Mouse (Mus musculus): ENCODE results near the gene Olfr231. TPM values are rescaled to one million over a fixed set of nuclear protein-coding genes. Genes with fewer than 3 reads are reported as not detected.

Olfr231 gene
- polyA plus RNA-seq (2012; rRNA removed) = not detected in 2 replicates

DNA sequence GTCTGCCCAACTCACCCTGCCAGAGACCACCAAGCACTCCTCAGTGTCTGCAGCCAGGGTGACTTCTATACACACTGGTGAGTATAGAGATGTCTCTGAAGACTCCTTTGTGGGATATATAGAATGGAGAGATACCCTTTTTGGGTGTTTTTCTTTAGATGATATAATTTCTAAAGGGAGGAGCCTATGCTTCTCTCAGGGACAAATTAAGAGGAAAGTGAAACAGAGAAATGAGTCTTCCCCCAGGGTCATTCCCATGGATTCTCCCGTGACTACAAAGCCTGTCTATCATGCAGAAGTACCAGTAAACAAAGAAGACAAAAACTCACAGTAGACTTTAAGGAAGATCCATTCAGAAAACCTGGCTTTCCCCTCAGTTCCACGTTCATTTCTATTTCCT, at the start of gene Olfr231:
TSS of gene Olfr231 (minus strand) at position 101 of the 400 bp plus-strand sequence.
- no peaks in the 10 kb centered on the region for H3K4me1 ChIP-seq (ENCODE audit: control insufficient read depth, insufficient read depth, low read length)
- H3K27me3 ChIP-seq (replicated peaks; ENCODE audit: control insufficient read depth, insufficient read depth, low read length) = no peaks in the 10 kb centered on the region
- H3K27ac ChIP-seq (ENCODE audit: insufficient read depth, low read depth, low read length) = no peak within 1 kb of the TSS
- H3K36me3 ChIP-seq (ENCODE audit: control insufficient read depth, insufficient read depth, low read length) = no peaks in the 10 kb centered on the region
- TF ChIP-seq POLR2A (IDR thresholded peaks at IDR 0.05; ENCODE audit: low read depth, low read length) (no peak), CTCF (conservative IDR thresholded peaks at IDR 0.05; ENCODE audit: insufficient read depth, insufficient read length, low read depth, low read length) (no peak)
- WGBS = 58% methylated on average over 2 of the region's 2 CpGs
- no peak for DNase-seq
- no peak within 1 kb of the TSS for H3K4me3 ChIP-seq (ENCODE audit: insufficient read depth, low read depth, low read length)

DNA sequence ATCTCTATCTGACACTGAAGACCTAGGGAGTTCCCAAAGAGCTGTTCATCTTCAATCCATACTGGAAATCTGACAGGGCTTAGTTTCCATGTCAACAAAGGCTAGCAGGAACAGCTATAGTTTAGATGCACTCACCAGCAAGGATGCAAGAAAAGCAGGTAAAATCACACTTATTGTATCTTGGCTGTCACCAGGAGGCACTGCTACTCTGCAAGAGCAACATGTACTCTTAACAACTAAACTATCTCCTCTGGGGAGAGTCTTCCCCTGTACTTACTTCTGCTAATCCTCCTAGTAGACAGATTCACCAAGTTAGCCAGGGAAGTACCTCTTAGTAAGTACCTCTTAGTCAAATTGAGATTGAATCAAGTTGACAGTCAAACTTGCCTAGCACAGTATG, 48.1 kb upstream of the Olfr231 start:
- no peaks in the 10 kb centered on the region for H3K27me3 ChIP-seq (replicated peaks; ENCODE audit: control insufficient read depth, insufficient read depth, low read length)
- no peak overlapping the region for H3K4me3 ChIP-seq (ENCODE audit: insufficient read depth, low read depth, low read length)
- no peak for DNase-seq
- H3K4me1 ChIP-seq (ENCODE audit: control insufficient read depth, insufficient read depth, low read length) = no peaks in the 10 kb centered on the region
- H3K27ac ChIP-seq (ENCODE audit: insufficient read depth, low read depth, low read length) = no peak overlapping the region
- no peaks in the 10 kb centered on the region for H3K36me3 ChIP-seq (ENCODE audit: control insufficient read depth, insufficient read depth, low read length)
- no peak for TF ChIP-seq POLR2A (IDR thresholded peaks at IDR 0.05; ENCODE audit: low read depth, low read length)
- no peak for TF ChIP-seq CTCF (conservative IDR thresholded peaks at IDR 0.05; ENCODE audit: insufficient read depth, insufficient read length, low read depth, low read length)

- no peaks in the 10 kb centered on the region for H3K4me1 ChIP-seq (ENCODE audit: control insufficient read depth, insufficient read depth, low read length)
- 88% methylated on average over 10 of the region's 10 CpGs for WGBS
- H3K4me3 ChIP-seq (ENCODE audit: insufficient read depth, low read depth, low read length) = no peak overlapping the region
- no peaks in the 10 kb centered on the region for H3K36me3 ChIP-seq (ENCODE audit: control insufficient read depth, insufficient read depth, low read length)
- DNase-seq = no peak
- no peak for TF ChIP-seq CTCF (conservative IDR thresholded peaks at IDR 0.05; ENCODE audit: insufficient read depth, insufficient read length, low read depth, low read length)
- TF ChIP-seq POLR2A (IDR thresholded peaks at IDR 0.05; ENCODE audit: low read depth, low read length) = no peak
- no peaks in the 10 kb centered on the region for H3K27me3 ChIP-seq (replicated peaks; ENCODE audit: control insufficient read depth, insufficient read depth, low read length)
- no peak overlapping the region for H3K27ac ChIP-seq (ENCODE audit: insufficient read depth, low read depth, low read length)
These were observed 38.1 kb upstream of the Olfr231 start for GRCm38 (mm10) chr1:174159095-174159494.

DNA sequence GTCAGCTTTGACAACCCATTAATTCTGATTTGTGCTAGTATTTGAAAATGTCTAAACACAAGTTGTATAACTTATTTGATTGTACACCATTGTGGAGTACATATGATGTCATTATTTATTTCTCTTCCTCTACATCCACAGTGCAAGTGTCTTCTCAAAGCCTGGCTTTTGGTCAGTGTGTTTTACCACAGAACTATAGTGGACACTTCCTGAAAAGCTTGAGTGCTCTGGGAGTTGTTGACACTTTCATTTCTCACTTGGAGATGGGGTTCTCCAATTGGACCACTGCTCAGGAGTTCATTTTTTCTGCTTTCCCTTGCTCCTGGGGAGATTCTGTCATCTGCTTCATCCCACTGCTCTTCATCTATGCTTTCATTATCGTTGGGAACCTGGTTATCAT, 37.5 kb upstream of the Olfr231 start:
- no peak for TF ChIP-seq CTCF (conservative IDR thresholded peaks at IDR 0.05; ENCODE audit: insufficient read depth, insufficient read length, low read depth, low read length)
- no peak for TF ChIP-seq POLR2A (IDR thresholded peaks at IDR 0.05; ENCODE audit: low read depth, low read length)
- Histone ChIP-seq H3K27me3 (replicated peaks; ENCODE audit: control insufficient read depth, insufficient read depth, low read length) (no peaks in the 10 kb centered on the region), H3K4me1 (ENCODE audit: control insufficient read depth, insufficient read depth, low read length) (no peaks in the 10 kb centered on the region), H3K36me3 (ENCODE audit: control insufficient read depth, insufficient read depth, low read length) (no peaks in the 10 kb centered on the region), H3K4me3 (ENCODE audit: insufficient read depth, low read depth, low read length) (no peak overlapping the region), H3K27ac (ENCODE audit: insufficient read depth, low read depth, low read length) (no peak overlapping the region)
- no peak for DNase-seq
- WGBS = 76% methylated on average over 1 of the region's 1 CpGs

DNA sequence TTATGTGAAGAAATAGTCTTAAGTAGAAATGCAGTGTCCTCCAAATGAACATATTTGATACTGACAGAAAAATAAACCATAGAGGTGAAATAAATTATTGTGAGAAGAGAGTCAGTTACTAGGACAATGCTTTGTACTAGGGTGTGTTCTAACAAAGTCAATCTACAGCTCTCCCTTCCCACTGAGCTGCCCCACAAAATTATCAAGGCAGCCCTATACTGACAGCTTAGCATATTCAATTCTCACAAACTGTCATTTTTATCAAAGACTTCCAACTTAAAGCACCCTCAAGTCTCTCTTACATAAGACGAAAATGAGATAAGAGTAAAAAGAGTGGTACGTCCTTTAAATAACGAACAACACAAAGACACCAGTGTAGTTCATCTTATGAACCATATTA, 36.7 kb upstream of the Olfr231 start:
- TF ChIP-seq CTCF (conservative IDR thresholded peaks at IDR 0.05; ENCODE audit: insufficient read depth, insufficient read length, low read depth, low read length) = no peak
- TF ChIP-seq POLR2A (IDR thresholded peaks at IDR 0.05; ENCODE audit: low read depth, low read length) = no peak
- Histone ChIP-seq H3K4me3 (ENCODE audit: insufficient read depth, low read depth, low read length) (no peak overlapping the region), H3K4me1 (ENCODE audit: control insufficient read depth, insufficient read depth, low read length) (no peaks in the 10 kb centered on the region), H3K36me3 (ENCODE audit: control insufficient read depth, insufficient read depth, low read length) (no peaks in the 10 kb centered on the region), H3K27ac (ENCODE audit: insufficient read depth, low read depth, low read length) (no peak overlapping the region), H3K27me3 (replicated peaks; ENCODE audit: control insufficient read depth, insufficient read depth, low read length) (no peaks in the 10 kb centered on the region)
- WGBS = 89% methylated on average over 3 of the region's 3 CpGs
- no peak for DNase-seq

DNA sequence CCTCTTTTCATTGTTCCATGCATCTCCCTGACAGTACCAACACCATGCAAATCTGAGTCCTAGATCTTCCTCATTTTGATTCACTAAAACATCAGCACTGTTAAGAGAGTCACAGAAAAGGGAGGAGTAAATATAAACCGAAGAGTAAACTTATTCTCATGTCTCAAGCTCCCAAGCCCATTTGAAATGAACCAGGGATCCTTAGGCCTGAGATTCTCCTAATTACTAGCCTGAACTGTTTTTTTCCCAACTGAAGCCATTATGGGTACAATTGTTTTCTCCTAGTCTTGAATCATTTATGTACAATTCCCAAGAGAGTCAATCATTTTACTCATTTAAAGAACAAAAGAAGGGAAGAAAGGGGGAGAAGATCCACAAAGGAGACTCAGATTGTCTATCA, 34.4 kb upstream of the Olfr231 start, which contains the start of gene Olfr420:
TSS of gene Olfr420 (plus strand) at position 301 of the 400 bp plus-strand sequence.
- WGBS = 79% methylated on average over 1 of the region's 1 CpGs
- DNase-seq = no peak
- no peak for TF ChIP-seq POLR2A (IDR thresholded peaks at IDR 0.05; ENCODE audit: low read depth, low read length)
- no peak for TF ChIP-seq CTCF (conservative IDR thresholded peaks at IDR 0.05; ENCODE audit: insufficient read depth, insufficient read length, low read depth, low read length)
- Histone ChIP-seq H3K27me3 (replicated peaks; ENCODE audit: control insufficient read depth, insufficient read depth, low read length) (no peaks in the 10 kb centered on the region), H3K36me3 (ENCODE audit: control insufficient read depth, insufficient read depth, low read length) (no peaks in the 10 kb centered on the region), H3K4me1 (ENCODE audit: control insufficient read depth, insufficient read depth, low read length) (no peaks in the 10 kb centered on the region), H3K4me3 (ENCODE audit: insufficient read depth, low read depth, low read length) (no peak within 1 kb of the TSS), H3K27ac (ENCODE audit: insufficient read depth, low read depth, low read length) (no peak within 1 kb of the TSS)

DNA sequence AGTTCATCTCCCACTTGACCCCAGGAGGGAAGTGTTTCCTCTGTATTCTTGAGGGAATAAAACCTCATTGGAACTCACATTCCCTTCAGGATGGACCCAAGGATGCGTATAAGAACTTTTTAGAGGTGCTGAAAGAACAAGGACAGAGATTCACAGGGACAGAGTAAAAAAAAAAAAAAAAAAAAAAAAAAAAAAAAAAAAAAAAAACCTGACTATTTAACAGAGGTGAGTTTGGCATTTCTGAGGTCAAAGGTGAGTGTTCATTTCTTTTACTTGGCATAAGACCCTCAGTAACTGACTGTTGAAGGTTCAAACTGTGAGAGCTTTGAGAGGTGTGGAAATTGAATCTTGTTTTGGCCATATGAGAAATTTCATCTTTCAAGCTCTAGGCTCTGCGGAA, 28.3 kb upstream of the Olfr231 start:
- Histone ChIP-seq H3K4me1 (ENCODE audit: control insufficient read depth, insufficient read depth, low read length) (no peaks in the 10 kb centered on the region), H3K27ac (ENCODE audit: insufficient read depth, low read depth, low read length) (no peak overlapping the region), H3K27me3 (replicated peaks; ENCODE audit: control insufficient read depth, insufficient read depth, low read length) (no peaks in the 10 kb centered on the region), H3K4me3 (ENCODE audit: insufficient read depth, low read depth, low read length) (no peak overlapping the region), H3K36me3 (ENCODE audit: control insufficient read depth, insufficient read depth, low read length) (no peaks in the 10 kb centered on the region)
- 88% methylated on average over 2 of the region's 2 CpGs for WGBS
- no peak for TF ChIP-seq CTCF (conservative IDR thresholded peaks at IDR 0.05; ENCODE audit: insufficient read depth, insufficient read length, low read depth, low read length)
- no peak for TF ChIP-seq POLR2A (IDR thresholded peaks at IDR 0.05; ENCODE audit: low read depth, low read length)
- no peak for DNase-seq

DNA sequence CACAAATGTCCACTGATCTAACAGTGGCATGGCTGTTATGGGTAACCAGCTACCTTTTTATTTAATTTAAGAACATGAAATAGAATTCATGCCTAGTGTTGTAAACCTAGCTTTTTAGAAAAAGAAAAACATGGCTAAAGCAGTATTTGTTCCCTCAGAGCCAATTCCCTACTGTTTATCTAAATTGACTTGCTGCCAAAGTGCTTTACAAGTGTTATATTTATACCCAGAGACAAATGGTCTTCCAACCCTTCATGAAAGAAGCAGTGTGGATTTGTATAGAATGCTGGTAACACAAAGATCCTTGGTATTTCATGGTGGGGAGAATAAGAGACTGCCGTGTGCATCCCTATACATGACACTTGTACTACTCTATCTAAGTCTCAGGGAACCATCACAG, 25.7 kb upstream of the Olfr231 start:
- H3K27me3 ChIP-seq (replicated peaks; ENCODE audit: control insufficient read depth, insufficient read depth, low read length) = no peaks in the 10 kb centered on the region
- H3K4me1 ChIP-seq (ENCODE audit: control insufficient read depth, insufficient read depth, low read length) = no peaks in the 10 kb centered on the region
- no peaks in the 10 kb centered on the region for H3K36me3 ChIP-seq (ENCODE audit: control insufficient read depth, insufficient read depth, low read length)
- 90% methylated on average over 1 of the region's 1 CpGs for WGBS
- TF ChIP-seq POLR2A (IDR thresholded peaks at IDR 0.05; ENCODE audit: low read depth, low read length) = no peak
- TF ChIP-seq CTCF (conservative IDR thresholded peaks at IDR 0.05; ENCODE audit: insufficient read depth, insufficient read length, low read depth, low read length) = no peak
- no peak for DNase-seq
- H3K4me3 ChIP-seq (ENCODE audit: insufficient read depth, low read depth, low read length) = no peak overlapping the region
- no peak overlapping the region for H3K27ac ChIP-seq (ENCODE audit: insufficient read depth, low read depth, low read length)
